Mouse (Mus musculus) adrenal gland, adult 2 months (tissue): ENCODE data around the gene Tmem240. TPM values are rescaled to one million over a fixed set of nuclear protein-coding genes. Genes with fewer than 3 reads are reported as not detected.
"Not testable (repeated sequence)": the region's sequence is repeated elsewhere in the genome, so short reads cannot be mapped to it uniquely, and the experiment has no call there.

Experiments
- DNase-seq: peaks from one replicate; pipeline ENCODE4 v3.0.0; 2021
- polyA plus RNA-seq: library from polyadenylated mRNA; depleted of rRNA; stranded (reverse); fragments of >200 nt; gene quantifications from 2 replicates; pipeline ENCODE4 v1.2.3, GENCODE M21; 2012
- total RNA-seq, 2 experiments: library from RNA; stranded (reverse); gene quantifications; 2 replicates each; pipeline ENCODE4 v1.2.3; 2021

The Tmem240 gene
- total and polyA plus RNA-seq, 3 experiments = 0.55 to 2.0 (median 0.73) TPM

DNA sequence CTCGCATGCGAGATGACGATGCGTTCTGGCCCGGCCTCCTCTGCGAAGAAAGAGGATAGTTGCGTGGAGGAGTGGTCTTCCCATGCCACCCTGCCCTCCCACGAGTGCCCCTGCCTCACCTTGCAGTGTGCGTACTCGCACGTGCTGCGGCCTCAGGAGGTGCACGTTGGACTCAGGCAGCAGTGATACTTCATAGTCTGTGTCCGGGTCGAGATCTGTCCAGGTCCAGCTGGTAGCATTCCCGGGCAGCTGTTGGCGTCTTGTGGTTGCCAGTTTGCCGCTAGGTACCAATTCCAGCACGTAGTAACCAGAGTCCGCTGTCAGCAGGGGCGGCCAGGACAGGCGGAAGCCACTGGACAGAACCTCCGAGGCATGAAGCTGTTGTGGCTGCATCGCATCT lies 36.0 kb downstream of the Tmem240 start:
- DNase-seq = no peak

DNA sequence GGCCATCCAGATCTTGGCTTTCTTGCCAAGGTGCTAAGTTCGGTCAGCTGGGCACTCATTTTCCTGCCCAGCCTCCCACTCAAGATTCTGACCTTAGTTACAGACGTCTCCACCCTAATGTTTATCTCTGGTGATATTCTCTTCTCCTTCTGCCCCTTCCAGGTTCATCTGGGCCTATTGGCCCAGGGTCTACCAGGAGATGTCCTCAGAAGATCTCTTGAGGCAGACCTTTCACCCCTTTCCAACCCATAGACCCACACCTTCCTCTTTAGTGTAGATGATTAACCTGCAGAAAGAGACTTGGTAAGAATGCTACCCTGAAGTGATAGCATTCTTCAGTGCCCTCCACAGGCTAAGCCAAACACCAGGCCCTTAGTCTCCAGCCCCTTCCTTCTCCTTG lies 37.1 kb downstream of the Tmem240 start:
- DNase-seq = no peak

DNA sequence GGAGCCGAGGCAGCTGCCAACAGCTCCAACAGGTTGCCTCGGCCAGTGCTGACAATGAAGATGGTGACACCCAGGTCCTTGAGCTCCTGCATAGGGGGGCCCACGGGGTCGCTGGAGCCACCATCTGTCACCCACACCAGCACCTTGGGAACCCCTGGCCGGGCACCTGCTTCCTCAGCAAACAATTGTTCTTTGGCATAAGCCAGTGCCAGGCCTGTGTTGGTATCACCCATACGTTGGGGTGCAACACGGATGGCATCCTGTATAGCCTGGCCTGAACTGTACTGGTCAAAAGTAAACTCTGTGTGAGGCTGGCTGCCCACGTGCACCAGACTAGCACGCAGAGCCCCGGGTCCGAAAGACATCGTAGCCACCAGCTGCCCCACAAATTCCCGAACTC lies 38.2 kb downstream of the Tmem240 start:
- no peak for DNase-seq

DNA sequence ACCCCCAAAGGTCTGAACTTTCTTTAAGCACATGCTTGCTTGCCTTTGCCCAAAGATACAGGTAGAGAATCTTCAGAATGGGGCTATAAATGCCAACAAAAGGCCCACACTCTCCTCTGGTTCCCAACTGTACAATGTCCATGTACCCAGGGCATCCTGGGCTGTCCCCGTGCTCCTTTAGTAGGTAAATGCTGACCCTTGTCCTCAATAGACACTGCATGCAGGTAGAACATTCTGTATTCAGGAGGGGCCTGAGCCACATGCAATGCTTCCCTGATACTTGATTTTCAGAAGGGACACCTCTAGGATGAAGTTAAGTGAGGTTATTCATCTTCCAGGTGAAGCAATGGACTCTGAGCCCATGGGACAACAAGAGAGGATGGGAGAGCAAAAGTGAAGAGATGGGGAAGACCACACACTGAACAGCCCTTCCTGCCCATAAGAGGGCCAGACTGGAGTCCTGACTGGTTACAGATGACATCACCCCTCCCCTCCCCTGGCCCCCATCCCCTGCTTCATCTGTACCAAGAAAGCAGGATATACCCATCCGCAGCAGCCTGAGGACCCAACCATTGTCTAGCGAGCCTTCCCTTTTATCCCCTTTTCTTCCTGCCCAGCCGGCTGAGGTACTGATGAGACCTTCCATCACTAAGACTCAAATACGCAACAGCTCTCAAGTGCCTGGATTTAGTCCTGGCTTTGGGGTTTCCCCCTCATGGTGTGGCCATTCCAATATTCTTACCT lies 38.9 kb downstream of the Tmem240 start:
- DNase-seq = no peak

DNA sequence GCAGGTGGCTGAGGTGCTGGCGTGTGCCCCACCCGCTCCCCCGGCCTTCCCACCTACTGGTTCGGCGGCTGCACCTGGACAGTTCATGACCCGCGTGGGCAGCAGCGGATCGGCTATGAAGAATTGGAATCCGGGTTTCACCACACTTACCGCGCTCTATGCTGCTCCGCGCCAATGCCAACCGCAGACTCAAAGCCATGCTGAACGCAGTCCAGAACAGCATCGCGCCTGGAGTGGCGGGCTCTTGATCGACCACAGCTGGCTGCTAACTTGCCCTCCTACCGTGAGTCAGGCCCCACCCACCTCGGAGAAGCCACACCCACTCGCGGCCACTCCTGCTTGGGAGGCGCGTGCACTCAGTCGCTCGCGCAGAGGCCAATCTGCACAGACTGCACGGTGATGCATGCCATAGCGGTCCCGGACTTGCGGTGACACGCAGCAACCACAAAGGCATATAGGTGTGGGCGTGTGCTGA lies 39.7 kb downstream of the Tmem240 start, which contains the start of gene Vwa1:
Gene Vwa1 (minus strand): TSS at position 419 of the 475 bp plus-strand sequence.
- peak; percentile 94 for DNase-seq

DNA sequence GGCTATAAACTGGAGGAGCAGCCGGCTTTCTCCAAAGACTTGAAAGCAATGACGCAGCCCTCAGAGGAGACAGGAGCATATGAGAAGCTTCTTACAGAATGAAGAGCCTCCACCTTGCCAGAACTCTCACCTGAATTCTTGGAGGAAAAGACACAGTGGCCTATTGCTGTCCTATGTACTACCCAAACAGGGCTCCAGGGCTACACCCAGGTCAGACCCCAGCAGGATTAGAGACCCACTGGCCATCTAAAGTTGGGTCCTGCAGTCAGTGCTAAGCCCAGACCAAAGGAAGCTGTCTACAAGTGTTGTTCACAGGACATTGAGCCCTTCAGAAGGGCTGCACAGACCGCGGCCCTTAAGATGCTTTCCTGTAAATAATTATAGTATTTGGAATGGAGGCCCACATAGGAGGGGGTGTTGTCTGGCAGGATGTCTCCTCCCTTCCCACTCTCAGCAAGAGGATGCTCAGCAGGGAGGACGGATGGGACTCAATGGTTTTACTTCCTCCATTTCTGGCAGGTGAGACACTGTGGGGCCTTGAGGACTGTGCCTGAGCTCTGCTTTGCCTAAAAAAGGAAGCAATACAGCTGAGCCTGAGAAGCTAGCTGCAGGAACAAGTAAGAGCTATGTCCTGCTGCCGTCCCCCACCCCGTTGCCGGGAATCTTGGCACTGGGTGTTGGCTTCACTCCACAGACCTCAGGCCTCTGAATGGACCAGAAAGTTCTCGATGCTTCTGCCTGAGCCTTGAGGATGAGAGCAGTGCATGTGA lies 40.6 kb downstream of the Tmem240 start:
- DNase-seq = peak; percentile 54

DNA sequence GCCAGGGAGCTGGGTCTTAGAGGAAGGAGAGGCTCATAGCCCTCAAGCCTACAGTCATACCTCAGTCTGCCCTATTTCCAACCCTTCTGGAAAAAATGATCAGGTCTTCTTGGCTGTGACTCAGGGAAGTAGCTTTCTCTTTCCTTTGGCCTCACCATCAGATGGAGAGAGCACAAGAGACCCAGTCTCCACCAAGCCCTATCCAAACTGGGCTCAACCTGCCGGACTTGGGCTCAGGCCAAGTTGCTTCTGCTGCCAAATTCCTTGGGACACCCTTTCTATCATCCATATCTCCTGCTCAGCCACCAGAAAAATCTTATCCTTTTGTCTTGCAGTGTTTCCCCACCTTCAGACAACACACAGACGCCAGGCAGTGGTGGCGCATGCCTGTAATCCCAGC lies 41.3 kb downstream of the Tmem240 start:
- DNase-seq = peak; percentile 60

DNA sequence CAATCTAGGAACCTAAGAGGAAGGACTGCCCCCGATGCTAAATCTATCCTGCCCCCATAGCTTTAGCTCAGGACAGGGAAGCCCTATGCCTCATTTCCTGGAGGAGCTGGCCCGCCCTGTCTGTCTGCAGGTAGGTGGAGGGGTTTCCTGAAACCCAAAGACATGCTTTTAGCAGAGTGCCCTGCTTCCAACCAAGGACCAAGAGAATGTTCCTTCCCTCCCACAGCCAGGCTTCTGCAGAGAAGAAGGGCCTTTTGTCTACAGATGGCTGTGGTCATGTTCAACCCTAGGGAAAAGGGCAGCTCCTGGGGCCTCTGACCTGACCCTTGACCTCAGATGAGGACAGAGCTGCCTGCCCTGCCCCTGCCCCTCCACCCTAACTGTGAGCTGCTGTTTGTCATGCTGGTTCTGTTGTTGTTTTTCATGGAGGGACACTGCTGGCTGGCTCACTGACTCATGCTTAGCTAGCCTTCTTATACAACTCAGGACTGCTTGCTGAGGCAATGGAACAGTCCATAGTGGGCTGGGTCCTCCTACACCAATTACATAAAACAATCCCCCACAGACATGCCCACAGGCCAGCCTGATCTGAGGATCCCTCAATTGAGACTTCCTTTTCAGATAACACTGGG lies 42.2 kb downstream of the Tmem240 start:
- DNase-seq = peak; percentile 29

DNA sequence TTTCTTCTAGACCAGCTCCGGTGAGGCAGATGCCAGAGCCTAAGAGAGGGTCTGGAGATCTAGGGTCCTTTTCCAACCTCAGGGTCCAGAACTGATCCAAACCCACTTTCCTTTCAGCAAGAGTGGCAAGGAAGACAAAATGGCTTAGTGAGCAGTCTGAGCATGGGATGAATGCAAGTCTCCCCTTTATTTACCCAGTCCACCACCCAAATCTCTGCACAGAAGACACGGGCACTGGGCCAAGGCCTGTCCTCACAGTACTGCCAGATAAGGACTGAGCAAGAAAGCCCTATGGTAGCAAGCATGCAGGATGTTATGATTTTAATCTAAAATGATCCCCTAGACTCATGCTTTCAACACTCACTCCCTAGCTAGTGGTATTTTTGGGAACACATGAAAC lies 43.2 kb downstream of the Tmem240 start:
- peak; percentile 13 for DNase-seq

DNA sequence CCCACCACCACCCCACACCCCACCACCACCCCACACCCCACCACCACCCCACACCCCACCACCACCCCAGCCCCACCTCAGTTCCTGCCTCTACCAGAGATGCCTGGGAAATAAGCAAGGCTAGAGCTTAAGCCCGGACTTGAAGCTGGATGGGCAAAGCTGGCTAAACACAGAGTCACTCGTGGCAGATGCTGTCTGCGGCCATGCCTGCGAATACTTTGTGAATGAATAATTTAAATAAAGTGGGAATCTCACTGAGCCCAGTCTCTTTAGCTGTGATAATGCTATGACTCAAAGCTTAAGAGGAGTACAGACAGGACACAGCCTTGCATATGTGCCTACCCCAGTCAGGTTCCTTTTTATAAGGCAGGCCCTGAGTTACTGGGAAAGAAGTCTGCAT lies 44.9 kb downstream of the Tmem240 start:
- DNase-seq = no peak

DNA sequence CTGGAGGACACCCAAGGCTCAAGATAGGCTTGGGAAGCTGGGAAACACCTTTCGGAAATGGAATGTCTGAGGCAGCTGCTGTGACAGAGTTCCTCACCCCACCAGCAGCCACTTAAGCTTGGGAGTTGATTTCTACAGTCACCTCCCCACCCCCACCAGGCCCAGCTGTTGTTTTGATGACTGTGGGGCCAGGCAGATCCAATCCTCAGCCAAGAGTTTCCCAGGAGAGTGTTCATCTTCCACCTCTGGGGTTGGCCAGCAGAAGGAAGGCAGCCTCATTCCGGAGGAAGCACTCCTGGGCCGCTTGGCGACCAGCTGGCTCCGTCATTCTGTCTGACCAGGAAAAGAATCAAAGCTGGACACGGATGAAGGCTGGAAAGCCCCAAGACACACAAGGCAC lies 46.3 kb downstream of the Tmem240 start:
- peak; percentile 67 for DNase-seq

DNA sequence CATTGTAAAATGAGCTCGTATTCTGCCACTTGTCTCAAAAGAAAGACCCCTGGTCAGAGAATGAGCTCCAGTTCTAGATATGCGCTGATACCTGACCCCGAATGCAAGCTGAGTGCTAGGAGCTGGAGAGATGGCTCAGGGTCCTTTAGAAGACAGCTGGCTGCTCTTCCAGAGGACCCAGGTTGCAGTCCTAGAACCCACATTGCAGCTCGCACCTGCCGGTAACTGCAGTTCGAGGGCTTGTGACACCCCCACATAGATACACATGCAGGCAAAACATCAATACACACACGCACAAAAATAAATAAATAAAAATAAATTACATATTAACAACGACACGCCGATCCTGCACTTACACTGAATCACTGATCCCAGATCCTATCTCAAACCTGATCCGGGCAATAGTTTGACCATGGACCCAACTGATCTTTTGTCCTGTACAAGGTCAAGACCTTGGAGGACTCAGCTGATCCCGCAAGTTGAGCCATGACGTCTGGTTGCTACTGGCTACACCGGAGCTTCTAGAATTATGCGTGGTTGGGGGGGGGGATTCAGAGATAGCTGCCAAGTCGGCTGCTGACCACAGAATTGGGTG lies 49.0 kb downstream of the Tmem240 start:
- DNase-seq = no peak

DNA sequence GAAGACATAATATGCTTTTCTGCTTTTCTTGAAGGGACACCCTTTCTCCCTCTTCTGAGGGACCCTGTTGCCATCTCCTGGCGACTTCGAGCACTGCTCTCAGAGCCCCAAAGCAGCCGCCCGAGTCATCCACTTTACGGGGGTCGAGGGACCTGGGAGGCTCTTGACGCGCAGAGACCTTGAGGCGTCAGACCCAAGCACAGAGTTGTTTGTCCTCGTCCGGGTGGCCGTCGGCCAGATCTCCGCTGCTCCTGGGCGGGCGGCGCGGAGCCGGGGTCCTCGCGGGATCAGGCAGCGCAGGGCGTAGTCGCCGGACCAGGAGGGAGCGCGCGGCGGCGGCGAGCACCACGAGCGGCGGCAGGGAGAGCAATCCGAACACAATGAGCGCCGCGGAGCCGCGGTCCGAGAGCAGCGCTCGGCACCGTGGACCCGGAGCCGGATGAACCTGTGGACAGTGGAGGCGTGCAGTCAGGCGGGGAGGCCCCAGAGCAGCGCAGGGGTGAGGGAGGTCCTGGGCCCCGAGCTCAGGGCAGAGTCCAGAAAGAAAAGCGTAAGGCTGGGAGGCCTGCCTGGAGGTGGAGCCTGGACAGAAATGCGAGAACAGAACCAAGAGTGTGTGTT lies 49.6 kb downstream of the Tmem240 start:
- peak; percentile 88 for DNase-seq

DNA sequence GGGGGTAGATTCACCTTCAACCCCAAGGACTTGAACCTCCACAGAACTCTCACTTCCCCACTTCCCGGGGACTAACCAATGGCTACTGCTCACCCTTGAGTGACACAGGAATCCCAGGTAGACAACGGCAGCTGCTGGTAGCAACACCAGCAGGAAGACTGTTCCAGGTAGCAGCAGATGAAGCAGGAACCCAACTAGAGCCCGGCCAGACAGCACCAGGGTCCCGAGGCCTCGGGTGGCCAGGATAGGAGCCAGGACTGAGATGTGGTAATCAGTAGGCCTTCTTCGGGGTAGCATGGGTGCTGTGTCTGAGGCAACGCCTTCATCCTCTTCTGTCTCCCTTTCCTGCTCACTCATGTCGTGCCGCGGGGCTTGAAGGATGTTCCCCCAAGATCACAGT lies 50.6 kb downstream of the Tmem240 start:
- DNase-seq = no peak

DNA sequence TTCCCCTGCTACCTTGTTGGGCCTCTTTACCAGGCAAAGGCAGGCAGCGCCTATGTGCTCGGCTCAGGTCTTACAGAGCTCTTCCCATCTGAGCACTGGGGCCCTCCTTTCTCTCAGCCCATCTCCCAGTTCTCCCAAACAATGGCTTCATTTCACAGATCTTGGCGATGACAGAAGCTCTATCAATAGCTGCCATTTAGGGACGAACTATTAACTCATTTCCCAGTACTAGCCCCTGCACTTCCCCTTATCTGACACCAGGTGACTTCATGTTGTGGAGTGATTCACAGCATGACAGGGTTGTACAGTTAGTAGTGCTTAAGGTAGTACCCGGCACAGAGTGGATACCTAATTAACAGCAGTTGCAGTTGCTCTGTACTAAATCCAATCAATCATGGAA lies 51.2 kb downstream of the Tmem240 start, which contains the start of gene Tmem88b:
Gene Tmem88b (minus strand): TSS at position 56 of the 400 bp plus-strand sequence.
- no peak for DNase-seq

DNA sequence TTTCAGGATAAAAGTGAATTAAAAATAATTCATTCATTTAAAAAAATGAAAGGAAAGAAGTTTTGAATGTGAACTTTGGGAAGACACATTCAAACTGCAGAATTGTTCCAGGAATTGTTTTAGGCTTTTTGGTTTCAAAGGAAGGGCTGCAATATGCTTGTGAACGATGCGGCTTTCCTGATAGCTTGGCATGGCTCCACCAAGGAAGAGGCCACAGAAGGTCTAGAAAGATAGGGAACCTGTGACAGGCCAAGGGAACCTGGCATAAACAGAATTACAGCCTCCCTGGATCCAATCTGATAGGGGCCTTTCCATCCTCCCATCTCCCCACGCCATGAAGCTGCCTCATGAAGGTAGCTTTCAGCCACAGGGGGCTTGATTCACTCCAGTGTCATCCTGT lies 53.7 kb downstream of the Tmem240 start:
- no peak for DNase-seq

DNA sequence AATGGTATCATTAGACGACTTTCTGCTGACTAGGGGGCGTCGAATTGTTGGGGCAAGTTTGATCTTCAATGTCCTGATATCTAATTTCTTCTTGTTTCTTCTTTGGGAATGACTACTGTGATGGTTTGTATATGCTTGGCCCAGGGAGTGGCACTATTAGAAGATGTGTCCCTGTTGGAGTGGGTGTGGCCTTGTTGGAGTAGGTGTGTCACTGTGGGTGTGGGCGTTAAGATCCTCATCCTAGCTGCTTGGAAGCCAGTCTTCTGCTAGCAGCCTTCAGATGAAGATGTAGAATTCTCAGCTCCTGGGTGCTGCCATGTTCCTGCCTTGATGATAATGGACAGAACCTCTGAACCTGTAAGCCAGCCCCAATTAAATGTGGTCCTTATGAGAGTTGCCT lies 54.2 kb downstream of the Tmem240 start:
- not testable (repeated sequence) for DNase-seq

DNA sequence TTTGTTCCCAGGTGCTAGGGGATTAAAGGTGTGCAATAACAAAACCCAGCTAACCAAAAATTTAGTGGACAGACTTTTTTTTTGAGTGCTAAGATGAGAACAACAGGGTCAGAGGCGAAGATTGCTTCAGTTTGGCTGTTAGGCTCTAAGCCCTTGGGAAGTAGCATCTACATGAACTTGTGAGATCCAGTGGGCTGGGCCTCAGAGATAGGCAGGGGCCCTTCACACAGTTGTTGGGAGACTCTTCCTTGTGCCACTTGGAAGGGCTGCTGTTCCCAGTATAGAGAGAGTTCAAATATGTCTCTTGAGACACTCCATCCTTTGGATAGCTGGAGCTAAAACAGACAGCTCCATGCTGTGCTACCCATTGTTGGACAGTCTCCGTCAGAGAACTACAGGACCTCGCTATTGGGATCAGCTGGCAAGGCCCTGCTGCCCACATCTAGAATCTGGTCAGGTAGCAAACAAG lies 55.5 kb downstream of the Tmem240 start, which contains the start of gene Ankrd65:
Gene Ankrd65 (plus strand): TSS at position 419 of the 469 bp plus-strand sequence.
- no peak for DNase-seq
